Mouse (Mus musculus) heart, adult 8-10 months (tissue): ENCODE data around the gene Kif6. TPM values are rescaled to one million over a fixed set of nuclear protein-coding genes. Genes with fewer than 3 reads are reported as not detected.

Experiments used
- DNase-seq: peaks from one replicate; pipeline ENCODE4 v3.0.0; 2022; ENCODE audit warnings: low spot score
- total RNA-seq, 4 experiments: library from RNA; stranded (reverse); gene quantifications; 2 replicates each; pipeline ENCODE4 v1.2.4; 2022

Gene Kif6
- total RNA-seq, 4 experiments from 2014 or later: 3.8 to 4.9 (median 4.1) TPM

DNA sequence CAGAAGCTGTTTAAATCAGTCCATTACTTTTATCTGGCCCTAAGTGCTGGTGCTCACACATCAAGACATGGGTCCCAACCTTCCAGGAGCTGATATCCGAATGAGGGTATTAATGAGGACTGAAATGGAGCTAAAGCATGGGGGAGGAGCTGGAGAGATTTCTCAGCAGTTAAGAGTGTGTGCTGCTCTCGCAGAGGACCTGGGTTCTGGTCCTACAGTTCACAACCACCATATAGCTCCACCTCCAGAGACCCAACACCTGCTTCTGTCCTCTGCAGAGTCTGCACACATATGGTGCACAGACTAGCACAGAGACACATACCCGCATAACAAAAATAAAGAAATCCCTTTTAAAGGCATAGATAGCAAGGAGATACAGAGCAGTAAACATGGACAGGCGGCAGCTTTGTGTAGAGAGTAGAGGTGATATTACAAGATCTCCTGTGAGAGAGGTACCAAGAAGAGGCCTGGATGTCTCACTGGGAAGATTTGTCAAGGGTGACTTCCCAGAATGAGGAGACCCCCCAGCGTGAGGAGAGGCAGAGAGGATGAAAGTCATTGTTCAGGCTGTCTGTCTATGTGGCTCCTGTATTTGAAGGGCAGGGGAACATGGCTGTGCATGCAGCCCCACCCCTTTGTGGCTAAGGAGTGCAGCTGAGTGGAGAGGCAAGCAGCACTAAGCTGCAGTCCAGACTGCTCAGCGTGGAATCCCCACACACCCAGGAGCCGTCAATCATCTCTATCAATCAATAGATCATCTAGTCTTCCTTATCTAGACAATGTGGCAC is 173.4 kb downstream of the Kif6 start:
- DNase-seq: no peak

- DNase-seq: no peak
Measured at GRCm38 (mm10) chr17:49791546-49791945, 176.6 kb downstream of the Kif6 start.

- no peak for DNase-seq
Measured at GRCm38 (mm10) chr17:49792217-49792743, 177.3 kb downstream of the Kif6 start.

- no peak for DNase-seq
Measured at GRCm38 (mm10) chr17:49792946-49793345, 178.0 kb downstream of the Kif6 start.

DNA sequence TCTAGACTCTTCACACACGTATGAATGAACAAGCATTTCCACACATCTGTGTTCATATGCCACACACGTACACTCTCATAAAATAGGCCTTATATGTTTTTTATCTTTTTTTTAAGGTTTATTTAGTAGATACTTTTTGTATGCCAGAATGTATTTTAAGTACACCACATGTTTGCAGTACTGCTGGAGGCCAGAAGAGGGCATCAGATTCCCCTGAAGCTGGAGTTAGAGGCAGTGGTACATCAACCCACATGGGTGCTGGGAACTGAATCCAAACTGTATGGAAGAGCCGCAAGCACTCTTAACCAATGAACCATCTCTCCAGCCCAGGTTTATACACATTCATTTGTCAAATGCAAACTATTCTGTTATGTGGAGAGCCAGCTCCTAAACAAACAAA is 179.0 kb downstream of the Kif6 start:
- no peak for DNase-seq

DNA sequence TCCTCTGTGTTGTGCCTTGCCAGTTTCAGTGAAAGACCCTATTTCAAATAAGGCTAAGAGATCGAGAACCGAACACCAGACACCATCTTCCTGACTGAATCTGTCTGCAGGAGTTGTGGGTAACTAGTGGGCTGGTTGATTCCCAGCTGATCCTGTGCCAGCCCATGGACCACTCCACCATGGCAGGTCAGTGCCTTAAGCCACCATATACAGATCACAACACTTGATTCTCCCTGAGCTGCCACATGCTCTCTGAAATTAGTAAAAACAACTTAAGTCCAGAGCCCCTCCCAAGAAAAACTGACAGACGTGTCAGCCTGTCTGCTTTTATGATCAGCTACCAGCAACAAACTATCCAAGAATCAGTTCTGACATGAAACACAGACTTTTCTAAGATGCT is 180.3 kb downstream of the Kif6 start:
- no peak for DNase-seq

GRCm38 (mm10) chr17:49796116-49796515 is 181.2 kb downstream of the Kif6 start:
- no peak for DNase-seq

DNA sequence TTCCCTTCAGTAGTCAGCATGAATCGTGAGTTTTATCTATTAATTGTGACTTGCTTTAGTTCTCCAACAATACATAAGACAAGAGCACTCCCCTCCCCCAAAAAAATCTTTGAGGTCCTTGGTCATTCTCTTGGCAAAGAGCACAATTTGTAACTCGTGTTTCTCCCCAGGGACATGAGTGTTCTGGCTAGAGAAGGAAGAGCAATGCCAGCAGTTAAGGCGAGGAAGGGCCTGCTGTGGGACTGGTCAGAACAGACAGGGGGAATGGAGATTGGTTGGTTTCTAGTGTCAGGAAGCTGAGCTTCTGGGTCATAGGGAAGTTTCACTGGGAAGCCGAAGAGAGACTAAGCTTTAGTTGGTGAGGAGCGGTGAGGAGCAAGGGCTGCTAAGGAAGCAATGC is 184.2 kb downstream of the Kif6 start:
- DNase-seq: no peak

DNA sequence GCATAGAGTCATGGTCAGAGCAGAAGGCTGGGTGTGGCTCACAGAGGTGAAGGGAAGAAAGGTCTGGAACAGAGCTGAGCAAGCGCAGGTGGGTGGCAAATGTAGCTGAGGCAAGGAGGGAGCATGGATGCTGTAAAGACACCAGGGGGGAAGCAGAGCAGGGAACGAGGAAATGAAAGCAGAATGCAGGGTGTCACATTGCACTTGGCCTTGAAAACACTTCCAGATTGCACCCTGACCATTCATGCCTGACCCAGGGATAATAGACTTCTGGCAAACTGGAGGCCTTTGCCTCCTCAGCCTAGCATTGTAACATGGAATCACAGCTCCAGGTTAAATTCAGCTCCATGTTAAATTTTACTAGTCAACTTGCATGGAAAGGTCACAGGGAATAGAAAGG is 185.2 kb downstream of the Kif6 start:
- DNase-seq: no peak

DNA sequence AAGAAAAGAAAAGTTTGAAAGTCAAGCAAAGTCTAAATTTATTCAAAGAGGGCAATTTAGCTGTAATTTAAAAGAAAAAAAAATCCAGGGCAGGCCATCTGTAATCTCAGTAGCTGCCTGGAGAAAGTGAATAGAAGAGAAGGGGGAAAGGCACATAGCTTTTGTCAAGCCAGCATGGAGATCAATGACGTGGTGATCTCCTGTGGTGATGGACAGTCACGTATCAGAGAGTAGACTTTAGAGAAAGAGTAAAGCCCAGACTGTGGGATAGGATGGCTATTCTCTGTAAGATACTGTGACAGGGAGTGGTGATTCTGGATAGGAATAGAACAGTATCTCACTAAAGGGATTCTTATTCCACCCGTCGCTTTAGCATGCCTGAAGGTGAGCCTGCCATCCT is 192.5 kb downstream of the Kif6 start:
- DNase-seq: no peak

DNA sequence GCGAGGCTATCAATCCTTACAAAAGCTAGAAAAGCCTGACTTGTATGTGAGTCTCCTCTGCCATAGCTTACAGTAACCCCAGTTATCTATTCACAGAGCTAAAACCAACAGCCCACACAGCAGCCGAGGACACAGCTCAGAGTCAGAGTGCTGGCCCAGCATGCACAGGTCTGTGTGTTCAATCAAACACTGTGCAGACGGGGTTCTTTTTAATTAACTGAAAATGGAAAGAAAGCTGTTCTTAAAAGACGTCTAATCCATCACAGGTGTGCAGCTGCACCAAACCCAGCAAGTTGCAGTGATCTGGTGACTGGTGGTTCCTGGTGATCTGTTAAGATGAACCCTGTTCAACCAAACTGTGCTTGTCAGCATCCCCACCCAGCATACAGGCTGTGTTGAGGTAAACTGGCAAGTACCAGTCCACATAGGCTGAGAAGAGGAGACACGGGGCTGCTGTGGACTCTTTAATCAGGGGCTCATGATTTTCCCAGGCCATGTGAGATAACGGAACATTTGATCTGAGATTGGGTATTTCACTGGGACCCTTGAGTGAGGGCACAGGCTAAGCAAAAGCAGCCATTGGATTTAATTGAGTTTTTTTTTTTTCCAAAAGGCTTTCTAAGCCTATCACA is 193.9 kb downstream of the Kif6 start:
- DNase-seq: no peak

DNA sequence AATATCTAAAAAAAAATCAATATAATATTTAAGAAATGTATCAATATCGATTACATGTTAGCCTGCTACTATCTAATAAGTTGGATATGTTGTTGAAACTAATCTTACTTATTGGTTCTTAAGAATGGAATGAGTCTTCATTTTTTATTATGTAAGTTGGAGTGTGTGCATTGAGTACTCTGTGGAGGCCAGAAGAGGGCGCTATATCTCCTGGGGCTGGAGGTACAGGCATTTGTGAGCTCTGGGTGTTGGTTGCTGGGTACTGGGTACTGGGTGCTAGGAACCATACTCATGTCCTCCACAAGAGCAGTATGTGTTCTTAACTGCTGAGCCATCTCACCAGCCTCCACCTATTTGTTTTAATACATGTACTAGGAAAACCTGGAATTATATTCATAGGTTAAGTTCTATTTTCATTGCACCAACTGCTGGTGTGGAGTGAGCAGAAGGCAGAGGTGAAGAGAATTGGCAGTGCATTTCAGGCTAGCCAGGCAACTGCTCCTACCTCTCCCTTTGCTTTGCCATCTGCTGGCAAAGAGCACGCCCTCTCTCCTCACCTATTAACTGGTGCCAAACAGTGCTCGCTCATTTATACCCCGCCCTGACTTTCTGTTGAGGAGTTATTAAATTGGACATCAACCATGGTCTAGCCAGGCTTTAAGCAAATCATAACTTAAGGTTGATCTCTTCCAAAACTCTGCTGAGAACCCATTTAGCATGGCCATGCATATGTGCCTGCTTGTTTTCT is 199.1 kb downstream of the Kif6 start:
- DNase-seq: no peak

GRCm38 (mm10) chr17:49816067-49816565 is 201.2 kb downstream of the Kif6 start:
- DNase-seq: no peak

DNA sequence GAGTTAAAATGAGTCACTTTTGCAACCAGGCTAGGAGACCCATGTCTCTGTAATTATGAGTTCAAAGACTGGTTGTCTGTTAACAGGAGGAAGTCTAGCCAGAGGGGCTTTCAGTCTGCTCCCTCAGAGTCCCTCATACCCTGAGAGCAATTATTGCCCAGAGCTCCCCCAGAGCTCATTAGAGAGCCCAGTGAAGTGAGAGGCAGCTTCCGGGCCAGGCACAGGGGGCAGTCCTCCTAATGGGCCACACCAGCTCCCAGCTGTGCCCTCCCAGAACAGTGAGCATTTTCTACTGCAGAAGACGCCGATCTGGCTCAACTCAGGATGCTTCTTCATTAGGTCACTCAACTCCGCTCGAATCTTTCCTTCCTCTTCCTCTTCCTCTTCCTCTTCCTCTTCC is 201.8 kb downstream of the Kif6 start:
- no peak for DNase-seq

DNA sequence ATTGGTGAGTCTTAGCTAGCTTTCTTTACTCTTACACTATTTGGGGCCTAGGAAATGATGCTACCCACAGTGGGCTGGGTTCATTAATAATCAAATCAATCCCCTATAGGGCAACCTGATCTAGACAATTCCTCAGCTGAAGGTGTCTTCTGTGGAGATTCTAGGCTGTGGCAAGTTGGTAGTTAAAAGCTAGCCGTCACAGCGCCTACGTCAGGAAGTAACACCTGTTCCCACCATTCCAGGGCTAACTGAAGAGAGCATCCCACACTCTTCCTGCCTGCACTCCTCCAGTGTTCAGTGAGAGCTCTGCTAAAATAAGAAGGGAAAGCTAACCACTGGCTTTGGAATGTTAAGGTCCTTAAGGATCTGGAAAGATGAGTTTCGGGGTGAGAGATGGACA is 205.3 kb downstream of the Kif6 start:
- no peak for DNase-seq

- peak; percentile 16 for DNase-seq
Measured at GRCm38 (mm10) chr17:49824142-49824840, 209.4 kb downstream of the Kif6 start.

GRCm38 (mm10) chr17:49824841-49825450 is 210.0 kb downstream of the Kif6 start:
- DNase-seq: no peak

DNA sequence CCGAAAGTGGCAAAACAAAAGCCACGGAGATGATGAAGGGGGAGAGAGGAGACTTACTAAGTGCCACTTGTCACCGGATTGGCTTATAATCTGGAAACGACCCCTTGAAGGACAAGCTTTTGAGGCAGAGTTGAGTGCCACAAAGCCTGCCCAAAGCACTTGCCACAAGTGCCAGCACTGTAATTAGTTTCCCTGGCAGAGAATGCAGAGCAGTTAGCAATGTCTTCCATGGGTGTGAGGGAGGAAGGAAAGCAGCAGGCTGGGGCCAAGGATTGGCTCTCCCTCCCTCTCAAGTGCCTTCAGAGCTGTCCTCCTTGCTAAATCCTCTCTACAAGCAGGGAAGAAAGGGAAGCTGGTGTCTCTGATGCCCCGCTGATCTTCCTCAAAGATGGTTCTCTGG is 210.9 kb downstream of the Kif6 start:
- DNase-seq: no peak

GRCm38 (mm10) chr17:49831745-49832144 is 216.8 kb downstream of the Kif6 start:
- no peak for DNase-seq

DNA sequence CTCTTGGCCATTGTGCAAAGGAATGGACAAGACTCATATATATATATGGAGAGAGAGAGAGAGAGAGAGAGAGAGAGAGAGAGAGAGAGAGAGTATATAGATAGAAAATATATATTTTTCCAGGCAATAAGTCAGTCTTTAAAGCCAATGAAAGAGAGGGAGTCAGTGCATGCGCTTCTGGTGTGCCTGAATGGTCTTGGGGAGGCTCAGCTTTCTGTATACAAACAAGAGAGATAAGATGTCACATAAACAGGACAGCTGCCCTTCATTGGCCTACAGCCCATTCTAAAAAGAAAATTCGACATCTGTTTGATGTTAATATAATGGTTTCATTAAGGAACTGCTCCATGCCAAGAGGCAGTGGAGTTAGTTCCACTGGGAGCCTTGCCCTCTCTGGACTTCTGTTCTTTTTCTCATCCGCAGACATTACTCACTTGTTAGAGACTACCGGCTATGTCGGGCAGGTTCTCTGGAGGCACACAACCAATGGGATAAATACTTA is 219.2 kb downstream of the Kif6 start:
- no peak for DNase-seq

DNA sequence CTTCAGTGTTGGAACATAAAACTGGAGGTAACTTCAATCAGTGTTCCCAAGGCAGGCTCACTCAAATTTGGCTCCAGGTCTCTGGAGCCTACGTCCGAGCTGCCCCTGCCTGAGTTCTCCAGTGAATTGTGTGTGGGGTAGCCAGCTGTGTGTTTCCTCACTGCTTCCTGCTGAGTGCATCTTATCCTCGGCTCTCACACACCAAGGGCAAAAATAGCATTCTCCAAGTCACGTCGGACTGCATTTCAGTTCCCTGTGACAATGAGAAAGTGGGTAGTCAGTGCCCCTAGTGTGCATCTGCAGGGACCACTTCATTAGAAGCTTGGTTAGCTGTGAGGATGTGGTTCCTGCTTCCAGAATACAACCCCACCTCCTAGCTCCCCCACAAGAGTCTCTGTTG is 222.5 kb downstream of the Kif6 start:
- no peak for DNase-seq
